Mouse (Mus musculus): ENCODE measurements at regions not wholly inside any gene's neighbourhood (a gene's known extent, or its start where the extent isn't known, plus 50 kb on each side); places are given as distances from the start of the nearest gene placed in this dataset.

GRCm38 (mm10) chr6:148719062-148719461 is 112.2 kb downstream of the Ipo8 start:
- peaks cover 17% of the 10 kb centered on the region for H3K27me3 ChIP-seq
- ChIA-PET POLR2A (no interaction called here), CTCF (interaction anchor here (1.1 to 1.3 kb wide), 2 partner anchors 13 to 14 kb away, joined by 3 read pairs; no protein-coding TSS in a partner anchor)
- in situ Hi-C loops (cut with MboI; ENCODE audit: low pct_unique_long_range_greater_than_20kb), result no loop called here
- ATAC-seq, result no peak
- TF ChIP-seq CTCF (IDR thresholded peaks at IDR 0.05), result peak; percentile 10
- DNase-seq (ENCODE audit: low read depth, low spot score), result no peak

- CTCF ChIA-PET, result no interaction called here
Measured at GRCm38 (mm10) chr6:148710406-148710805, 120.9 kb downstream of the Ipo8 start.

DNA sequence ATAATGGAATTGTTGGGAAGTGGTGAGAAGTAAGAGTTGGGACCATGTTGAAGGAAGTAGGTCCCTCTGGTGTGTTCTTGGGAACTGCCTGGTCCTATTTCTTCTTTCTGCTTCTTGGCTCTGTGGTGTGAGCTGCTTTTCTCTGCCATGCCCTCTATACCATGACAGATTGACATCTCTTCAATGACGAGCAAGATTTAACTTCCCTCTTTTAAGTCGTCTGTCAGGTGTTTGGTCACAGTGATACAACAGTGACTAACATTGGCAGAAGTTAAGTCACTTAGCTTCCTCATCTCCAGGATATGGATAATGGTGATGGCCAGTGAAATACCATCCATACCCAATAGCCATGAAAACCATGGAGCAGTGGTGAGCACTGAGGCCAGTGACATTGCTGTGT is 122.9 kb downstream of the Ipo8 start:
- TF ChIP-seq CTCF (IDR thresholded peaks at IDR 0.05), result no peak
- peaks cover 12% of the 10 kb centered on the region for H3K27me3 ChIP-seq
- DNase-seq (ENCODE audit: low read depth, low spot score), result no peak
- in situ Hi-C loops (cut with MboI; ENCODE audit: low pct_unique_long_range_greater_than_20kb), result loop anchor here (5.0 kb wide), 1 partner anchor 209 kb away; no protein-coding TSS in a partner anchor
- no peak for ATAC-seq
- ChIA-PET CTCF (interaction anchor here (1.0 kb wide), 1 partner anchor 460 kb away, joined by 3 read pairs; no protein-coding TSS in a partner anchor), POLR2A (no interaction called here)

More at GRCm38 (mm10) chr6:148710406-148710805, 120.9 kb downstream of the Ipo8 start:
- DNase-seq (ENCODE audit: low read depth, low spot score) (no peak), ATAC-seq (no peak)
- peaks cover 12% of the 10 kb centered on the region for H3K27me3 ChIP-seq
- in situ Hi-C loops (cut with MboI; ENCODE audit: low pct_unique_long_range_greater_than_20kb), result no loop called here
- TF ChIP-seq CTCF (IDR thresholded peaks at IDR 0.05), result no peak
- POLR2A ChIA-PET, result no interaction called here

DNA sequence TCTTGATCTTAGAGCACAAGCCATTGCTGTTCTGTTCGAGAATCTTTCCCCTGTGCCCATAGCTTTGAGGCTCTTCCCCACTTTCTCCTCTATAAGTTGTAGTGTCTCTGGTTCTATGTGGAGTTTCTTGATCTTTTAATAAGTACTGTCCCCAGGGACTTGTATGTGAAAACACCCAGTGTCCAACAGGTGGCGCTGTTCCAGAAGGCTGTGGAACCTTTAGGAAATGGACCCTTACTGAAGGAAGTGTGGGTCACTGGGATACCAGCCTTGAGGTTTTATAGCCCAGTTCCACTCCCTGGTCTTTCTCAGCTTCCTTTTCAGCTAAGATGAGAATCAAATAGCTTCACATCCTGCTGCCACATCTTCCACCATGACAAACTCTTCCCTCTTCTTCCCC is 125.6 kb downstream of the Ipo8 start:
- DNase-seq (ENCODE audit: low read depth, low spot score) (no peak), ATAC-seq (peak; percentile 44)
- TF ChIP-seq CTCF (IDR thresholded peaks at IDR 0.05), result peak; percentile 87
- CTCF ChIA-PET, result interaction anchor here (0.7 to 1.6 kb wide), 7 partner anchors 10 to 403 kb away, joined by 3 to 5 read pairs (median 3); no protein-coding TSS in a partner anchor
- in situ Hi-C loops (cut with MboI; ENCODE audit: low pct_unique_long_range_greater_than_20kb), result loop anchor here (5.0 kb wide), 1 partner anchor 212 kb away; no protein-coding TSS in a partner anchor
- H3K27me3 ChIP-seq, result peaks cover 5% of the 10 kb centered on the region
- POLR2A ChIA-PET, result no interaction called here

- no peak for TF ChIP-seq CTCF (IDR thresholded peaks at IDR 0.05)
- in situ Hi-C loops (cut with MboI; ENCODE audit: low pct_unique_long_range_greater_than_20kb), result no loop called here
- ATAC-seq (no peak), DNase-seq (ENCODE audit: low read depth, low spot score) (no peak)
- POLR2A ChIA-PET, result no interaction called here
- CTCF ChIA-PET, result no interaction called here
- H3K27me3 ChIP-seq, result peaks cover 11% of the 10 kb centered on the region
Measured at GRCm38 (mm10) chr6:148693329-148693728, 137.9 kb downstream of the Ipo8 start.

GRCm38 (mm10) chr6:148687770-148688169 is 143.5 kb downstream of the Ipo8 start:
- ATAC-seq, result no peak
- in situ Hi-C loops (cut with MboI; ENCODE audit: low pct_unique_long_range_greater_than_20kb), result no loop called here
- DNase-seq (ENCODE audit: low read depth, low spot score), result no peak

GRCm38 (mm10) chr6:148660152-148660551 is 171.1 kb downstream of the Ipo8 start:
- ChIA-PET CTCF (interaction anchor here (0.7 kb wide), 1 partner anchor 30 kb away, joined by 3 read pairs; no protein-coding TSS in a partner anchor), POLR2A (interaction anchor here (0.7 kb wide), 1 partner anchor 168 kb away, joined by 3 read pairs; no protein-coding TSS in a partner anchor)
- ATAC-seq, result no peak
- TF ChIP-seq CTCF (IDR thresholded peaks at IDR 0.05), result no peak
- peaks cover 6% of the 10 kb centered on the region for H3K27me3 ChIP-seq
- in situ Hi-C loops (cut with MboI; ENCODE audit: low pct_unique_long_range_greater_than_20kb), result no loop called here
- no peak for DNase-seq (ENCODE audit: low read depth, low spot score)

More at GRCm38 (mm10) chr6:148687770-148688169, 143.5 kb downstream of the Ipo8 start:
- POLR2A ChIA-PET, result no interaction called here
- TF ChIP-seq CTCF (IDR thresholded peaks at IDR 0.05), result peak; percentile 70
- CTCF ChIA-PET, result interaction anchor here (1.2 kb wide), 1 partner anchor 439 kb away, joined by 5 read pairs; no protein-coding TSS in a partner anchor
- peaks cover 3% of the 10 kb centered on the region for H3K27me3 ChIP-seq

DNA sequence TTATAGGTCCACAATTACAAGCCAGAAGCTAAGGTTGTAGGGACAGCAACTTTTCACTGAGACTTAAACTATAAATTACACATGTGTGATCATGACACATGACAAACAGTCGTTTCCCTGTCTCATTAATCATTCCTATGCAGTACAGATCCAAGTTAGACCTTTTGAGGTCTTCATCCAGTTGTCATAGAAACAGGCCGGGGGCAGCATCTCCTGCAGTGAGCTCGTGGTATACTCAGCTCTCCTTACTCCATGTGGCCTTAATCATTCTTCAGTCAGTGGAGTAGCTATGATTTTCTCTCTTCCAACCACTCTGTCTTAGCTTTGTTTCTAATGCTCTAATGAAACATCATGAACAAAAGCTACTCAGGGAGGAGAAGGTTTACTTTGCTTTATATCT is 178.1 kb downstream of the Ipo8 start:
- in situ Hi-C loops (cut with MboI; ENCODE audit: low pct_unique_long_range_greater_than_20kb), result no loop called here
- TF ChIP-seq CTCF (IDR thresholded peaks at IDR 0.05), result no peak
- no peaks in the 10 kb centered on the region for H3K27me3 ChIP-seq
- DNase-seq (ENCODE audit: low read depth, low spot score), result no peak
- ChIA-PET POLR2A (no interaction called here), CTCF (interaction anchor here (1.4 kb wide), 1 partner anchor 11 kb away, joined by 4 read pairs; no protein-coding TSS in a partner anchor)
- ATAC-seq, result no peak

DNA sequence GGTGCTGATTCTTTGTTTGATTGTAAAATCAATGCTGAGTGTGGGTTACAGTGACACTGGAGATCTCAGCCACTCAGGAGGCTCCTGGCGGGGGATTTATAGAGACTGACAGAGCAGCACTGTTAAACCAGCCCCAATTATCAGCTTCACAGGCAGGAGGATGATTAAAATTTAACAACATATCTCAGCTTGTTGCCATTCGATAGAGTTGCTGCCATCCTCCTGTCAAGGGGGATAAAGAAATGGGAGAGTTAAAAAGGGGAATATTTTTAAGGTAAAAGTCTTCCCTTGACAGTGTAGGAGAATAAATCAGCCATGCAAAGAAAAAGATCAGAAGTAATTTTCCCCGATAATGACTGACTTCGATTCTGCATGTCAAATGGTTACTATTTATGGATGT is 178.8 kb downstream of the Ipo8 start:
- CTCF ChIA-PET, result interaction anchor here (1.4 kb wide), 1 partner anchor 10 kb away, joined by 4 read pairs; no protein-coding TSS in a partner anchor
- in situ Hi-C loops (cut with MboI; ENCODE audit: low pct_unique_long_range_greater_than_20kb), result no loop called here

DNA sequence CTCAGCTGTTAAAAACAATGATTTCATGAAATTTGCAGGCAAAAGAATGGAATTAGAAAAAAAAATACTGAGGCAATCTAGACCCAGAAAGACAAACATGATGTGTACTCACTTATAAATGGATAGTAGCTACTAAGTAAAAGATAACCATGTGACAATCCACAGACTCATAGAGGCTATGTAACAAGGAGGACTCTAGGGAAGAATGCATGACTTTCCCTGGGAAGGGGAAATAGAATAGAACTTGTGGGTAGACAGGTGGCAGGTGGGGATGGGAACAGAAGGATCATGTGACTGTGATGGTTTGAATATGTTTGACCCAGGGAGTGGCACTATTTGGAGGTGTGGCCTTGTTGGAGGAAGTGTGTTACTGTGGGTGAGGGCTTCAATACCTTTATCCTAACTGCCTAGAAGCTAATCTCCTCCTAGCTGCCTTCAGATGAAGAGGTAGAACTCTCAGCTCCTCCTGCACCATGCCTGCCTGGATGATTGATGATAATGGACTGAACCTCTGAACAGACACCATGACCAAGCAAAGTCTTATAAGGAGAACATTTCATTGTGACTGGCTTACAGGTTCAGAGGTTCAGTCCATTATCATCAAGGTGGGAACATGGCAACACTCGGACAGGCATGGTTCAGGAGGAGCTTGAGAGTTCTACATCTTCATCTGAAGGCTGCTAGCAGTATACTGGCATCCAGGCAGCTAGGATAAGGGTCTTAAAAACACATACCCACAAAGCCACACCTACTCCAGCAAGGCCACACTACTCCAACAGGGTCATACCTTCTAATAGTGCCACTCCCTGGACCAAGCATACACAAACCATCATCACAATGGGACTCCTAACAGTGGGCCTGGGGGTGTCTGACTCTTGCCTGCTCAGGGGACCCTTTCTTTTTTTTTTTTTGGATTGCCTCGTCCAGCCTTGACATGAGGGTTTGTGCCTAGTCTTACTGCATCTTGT is 183.6 kb downstream of the Ipo8 start:
- ChIA-PET POLR2A (no interaction called here), CTCF (no interaction called here)
- ATAC-seq, result no peak
- peaks cover 4% of the 10 kb centered on the region for H3K27me3 ChIP-seq
- in situ Hi-C loops (cut with MboI; ENCODE audit: low pct_unique_long_range_greater_than_20kb), result no loop called here
- no peak for TF ChIP-seq CTCF (IDR thresholded peaks at IDR 0.05)
- no peak for DNase-seq (ENCODE audit: low read depth, low spot score)

More for the DNA sequence above, 178.8 kb downstream of the Ipo8 start:
- H3K27me3 ChIP-seq, result no peaks in the 10 kb centered on the region
- POLR2A ChIA-PET, result no interaction called here
- ATAC-seq (no peak), DNase-seq (ENCODE audit: low read depth, low spot score) (no peak)
- TF ChIP-seq CTCF (IDR thresholded peaks at IDR 0.05), result no peak

- H3K27me3 ChIP-seq, result peaks cover 4% of the 10 kb centered on the region
- CTCF ChIA-PET, result no interaction called here
- TF ChIP-seq CTCF (IDR thresholded peaks at IDR 0.05), result no peak
- in situ Hi-C loops (cut with MboI; ENCODE audit: low pct_unique_long_range_greater_than_20kb), result no loop called here
- POLR2A ChIA-PET, result no interaction called here
- DNase-seq (ENCODE audit: low read depth, low spot score) (no peak), ATAC-seq (no peak)
Measured at GRCm38 (mm10) chr6:148640595-148640994, 190.7 kb downstream of the Ipo8 start.

Measured in Patski (cell line).